Mouse (Mus musculus) small intestine, adult 2 months (tissue): ENCODE data around the gene Luc7l.

Experiments
- CTCF ChIP-seq: fragments of 200-500 bp; IDR thresholded peaks from 2 replicates; pipeline ENCODE4 v1.5.1; 2012; ENCODE audit warnings: low read depth, mild to moderate bottlenecking, control low read depth, inconsistent platforms, low read length, moderate library complexity, mixed read lengths; ENCODE audit not compliant: insufficient replicate concordance, insufficient read length; ENCODE audit errors: extremely low read depth
- POLR2A ChIP-seq: fragments of 200-500 bp; IDR thresholded peaks from 2 replicates; pipeline ENCODE4 v1.6.1; 2012; ENCODE audit warnings: low read depth, mild to moderate bottlenecking, control low read depth, inconsistent platforms, low read length, moderate library complexity

DNA sequence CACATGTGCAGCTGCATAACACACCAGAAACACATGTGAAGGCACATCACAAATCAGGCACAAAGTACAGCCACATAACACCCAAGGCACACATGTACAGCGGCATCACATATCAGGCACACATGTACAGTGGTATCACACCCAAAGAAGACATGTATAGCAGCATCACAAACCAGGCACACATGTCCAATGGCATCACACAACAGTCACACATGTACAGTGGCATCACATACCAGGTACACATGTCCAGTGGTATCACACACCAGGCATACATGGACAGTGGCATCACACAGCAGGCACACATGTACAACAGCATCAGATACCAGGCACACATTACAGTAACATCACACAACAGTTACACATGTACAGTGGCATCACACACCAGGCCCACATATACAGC lies 65.7 kb downstream of the Luc7l start:
- TF ChIP-seq CTCF (no peak), POLR2A (no peak)
